In the genomic region with DNA sequence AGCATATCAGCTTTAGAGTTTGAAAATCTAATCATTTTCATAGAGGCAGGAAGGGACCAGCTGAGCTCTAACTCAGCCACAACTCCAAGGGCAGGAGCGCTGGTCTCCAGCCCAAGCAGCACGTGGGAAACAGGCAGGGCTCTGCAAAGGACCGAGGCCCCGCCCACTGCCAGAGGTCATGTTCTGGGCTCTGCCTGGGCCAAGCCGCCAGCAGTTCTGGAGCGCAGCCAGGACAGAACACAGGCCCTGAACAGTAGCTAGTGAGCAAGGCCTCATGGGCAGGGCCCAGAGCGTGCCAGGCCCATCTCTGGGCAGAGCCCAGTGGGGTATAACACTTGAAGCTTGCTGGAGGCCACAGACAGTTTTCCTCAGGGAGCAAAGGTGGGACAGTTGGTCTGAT, we compare ENCODE assay signal across 7 mouse cellular contexts.
DNase-seq lines count a peak whose midpoint lies in the region; ATAC-seq lines count a peak whose summit lies in the region.

No protein-coding gene starts in this region.

- H3K27me3 ChIP-seq in embryonic facial prominence, embryonic 14.5 days (replicated peaks; ENCODE audit: control insufficient read depth, insufficient read depth, low read length) = peaks cover 34% of the 10 kb centered on the region
- peaks cover 87% of the 10 kb centered on the region for H3K27me3 ChIP-seq in midbrain, embryonic 13.5 days
- H3K27me3 ChIP-seq in stomach, embryonic 16.5 days (ENCODE audit: control insufficient read depth, insufficient read depth, low read length) = no peaks in the 10 kb centered on the region

- H3K27ac ChIP-seq in embryonic facial prominence, embryonic 14.5 days (replicated peaks; ENCODE audit: low read depth, low read length) = no peak overlapping the region
- H3K27ac ChIP-seq in midbrain, embryonic 13.5 days = no peak overlapping the region
- H3K27ac ChIP-seq in stomach, embryonic 16.5 days (ENCODE audit: low read length) = peak overlapping the region; percentile 92

- peak; percentile 97 to 98 for DNase-seq in adrenal gland, postnatal 36 days
- peak; percentile 81 for DNase-seq in embryonic facial prominence, embryonic 14.5 days (ENCODE audit: low spot score)
- peak; percentile 91 to 93 for DNase-seq in heart, adult 9 months (ENCODE audit: low spot score in 2 of 2)
- peak; percentile 99 for DNase-seq in kidney, adult 9 months
- DNase-seq in left cerebral cortex, postnatal 4 days = peak; percentile 85

- no peaks in the 10 kb centered on the region for H3K36me3 ChIP-seq in embryonic facial prominence, embryonic 14.5 days (ENCODE audit: control insufficient read depth, insufficient read depth, low read length)
- H3K36me3 ChIP-seq in midbrain, embryonic 13.5 days = no peaks in the 10 kb centered on the region
- no peaks in the 10 kb centered on the region for H3K36me3 ChIP-seq in stomach, embryonic 16.5 days (ENCODE audit: control insufficient read depth, insufficient read depth, low read length)

- intact Hi-C loops in left cerebral cortex, postnatal 4 days (cut with DNase I) = no loop called here

- no peak overlapping the region for H3K9ac ChIP-seq in embryonic facial prominence, embryonic 14.5 days (ENCODE audit: low read depth, low read length)
- H3K9ac ChIP-seq in midbrain, embryonic 13.5 days (replicated peaks) = no peak overlapping the region
- H3K9ac ChIP-seq in stomach, embryonic 16.5 days (ENCODE audit: low read length) = no peak overlapping the region; the same call in 1 of the 2 replicates

- no peak overlapping the region for H3K4me3 ChIP-seq in embryonic facial prominence, embryonic 14.5 days (ENCODE audit: low read depth, low read length)
- H3K4me3 ChIP-seq in midbrain, embryonic 13.5 days (replicated peaks) = no peak overlapping the region
- no peak overlapping the region for H3K4me3 ChIP-seq in stomach, embryonic 16.5 days (replicated peaks; ENCODE audit: low read length)

- peak; percentile 64 for ATAC-seq in embryonic facial prominence, embryonic 14.5 days (ENCODE audit: low read depth)
- peak; percentile 35; the same call in 1 of the 2 replicates for ATAC-seq in midbrain, embryonic 13.5 days
- ATAC-seq in stomach, embryonic 16.5 days (ENCODE audit: insufficient read depth, low FRiP score) = peak; percentile 88

- H3K4me2 ChIP-seq in embryonic facial prominence, embryonic 14.5 days (ENCODE audit: low read depth, low read length) = no peak overlapping the region
- H3K4me2 ChIP-seq in midbrain, embryonic 13.5 days (replicated peaks) = no peak overlapping the region
- no peak overlapping the region for H3K4me2 ChIP-seq in stomach, embryonic 16.5 days (ENCODE audit: low read depth, low read length)

- WGBS in embryonic facial prominence, embryonic 14.5 days = 14% methylated on average over 7 of the region's 7 CpGs
- WGBS in midbrain, embryonic 13.5 days = 24% methylated on average over 7 of the region's 7 CpGs
- 13% methylated on average over 7 of the region's 7 CpGs for WGBS in stomach, embryonic 16.5 days

- H3K9me3 ChIP-seq in embryonic facial prominence, embryonic 14.5 days (ENCODE audit: control insufficient read depth, low read length) = no peaks in the 10 kb centered on the region
- no peaks in the 10 kb centered on the region for H3K9me3 ChIP-seq in midbrain, embryonic 13.5 days
- no peaks in the 10 kb centered on the region for H3K9me3 ChIP-seq in stomach, embryonic 16.5 days (replicated peaks; ENCODE audit: control insufficient read depth, low read length)

- peaks cover 52% of the 10 kb centered on the region for H3K4me1 ChIP-seq in embryonic facial prominence, embryonic 14.5 days (ENCODE audit: control insufficient read depth, insufficient read depth, low read length)
- H3K4me1 ChIP-seq in midbrain, embryonic 13.5 days (replicated peaks) = peaks cover 68% of the 10 kb centered on the region
- peaks cover 64% of the 10 kb centered on the region for H3K4me1 ChIP-seq in stomach, embryonic 16.5 days (ENCODE audit: control insufficient read depth, insufficient read depth, low read length)

Comparison
In these comparisons a context has a peak if more than half of its experiments do, and no peak if none do; other contexts are left out.
1. ATAC-seq: peak in every context shown above with its lines; median percentile 88 in stomach, embryonic 16.5 days; 64 in embryonic facial prominence, embryonic 14.5 days; 35 in midbrain, embryonic 13.5 days.